Mouse (Mus musculus): ENCODE results near the gene Flnb.

- TF ChIP-seq CTCF (conservative IDR thresholded peaks at IDR 0.05; ENCODE audit: insufficient read depth, insufficient read length, low read depth, low read length) (no peak), POLR2A (IDR thresholded peaks at IDR 0.05; ENCODE audit: low read depth, low read length) (no peak)
Measured at GRCm38 (mm10) chr14:7952610-7953254, 135.0 kb downstream of the Flnb start.
